Mouse (Mus musculus) limb, embryonic 11.5 days (tissue): ENCODE measurements around the gene Trub1. TPM values are rescaled to one million over a fixed set of nuclear protein-coding genes. Genes with fewer than 3 reads are reported as not detected.
A peak's percentile ranks its signal among the peaks of the same experiment; 100 is the strongest.

Experiments used
- ATAC-seq: fragments of 200-750 bp; cut with Nextera tagmentation; 2 replicates; pipeline ENCODE4 v1.8.0; 2017; ENCODE audit warnings: low read depth; ENCODE audit not compliant: insufficient number of reproducible peaks, low FRiP score, low TSS enrichment
- DNase-seq: peaks from one replicate; pipeline ENCODE4 v3.0.0-alpha.2; 2015; ENCODE audit warnings: low spot score
- H3K27ac ChIP-seq: fragments of 300-500 bp; sonication (generic); replicated peaks from 2 replicates; pipeline ENCODE4 v1.5.1; 2014; ENCODE audit warnings: low read depth, mild to moderate bottlenecking, low read length
- H3K27me3 ChIP-seq: fragments of 300-500 bp; sonication (generic); 2 replicates; pipeline ENCODE4 v1.6.1; 2014; ENCODE audit warnings: mild to moderate bottlenecking, low read length, mixed read lengths; ENCODE audit not compliant: control insufficient read depth, insufficient read depth
- H3K36me3 ChIP-seq: fragments of 300-500 bp; sonication (generic); 2 replicates; pipeline ENCODE4 v1.6.1; 2014; ENCODE audit warnings: mild to moderate bottlenecking, low read length, moderate library complexity, mixed read lengths; ENCODE audit not compliant: control insufficient read depth, insufficient read depth
- H3K4me1 ChIP-seq: fragments of 300-500 bp; sonication (generic); 2 replicates; pipeline ENCODE4 v1.6.1; 2014; ENCODE audit warnings: low read length, mixed read lengths; ENCODE audit not compliant: control insufficient read depth, insufficient read depth
- H3K4me2 ChIP-seq: fragments of 300-500 bp; sonication (generic); 2 replicates; pipeline ENCODE4 v1.6.1; 2014; ENCODE audit warnings: low read depth, mild to moderate bottlenecking, moderate library complexity; ENCODE audit not compliant: severe bottlenecking
- H3K4me3 ChIP-seq: fragments of 300-500 bp; sonication (generic); 2 replicates; pipeline ENCODE4 v1.5.1; 2014; ENCODE audit warnings: low read depth, low read length
- H3K9ac ChIP-seq: fragments of 300-500 bp; sonication (generic); 2 replicates; pipeline ENCODE4 v1.6.1; 2014; ENCODE audit warnings: mild to moderate bottlenecking, low read length
- H3K9me3 ChIP-seq: fragments of 300-500 bp; sonication (generic); 2 replicates; pipeline ENCODE4 v1.6.1; 2016; ENCODE audit warnings: low read length; ENCODE audit not compliant: control insufficient read depth
- WGBS: fragments of 180-500 bp; shearing (Covaris S2); extraction: QIAGEN DNeasy Blood & Tissue Kit; methylation state at CpG from one replicate; pipeline ENCODE4 v1.1.7; 2014; 5-methylcytosine and 5-hydroxymethylcytosine counted together
- polyA plus RNA-seq: library from polyadenylated mRNA; unstranded; fragments of >200 nt; fragmentation: Nextera tagmentation; extraction: Ambion mirVana; gene quantifications from 2 replicates; pipeline ENCODE4 v1.2.1, GENCODE M21; 2014

Trub1 gene
- polyA plus RNA-seq, 1 experiment from 2014 or later, result 23.4 TPM

DNA sequence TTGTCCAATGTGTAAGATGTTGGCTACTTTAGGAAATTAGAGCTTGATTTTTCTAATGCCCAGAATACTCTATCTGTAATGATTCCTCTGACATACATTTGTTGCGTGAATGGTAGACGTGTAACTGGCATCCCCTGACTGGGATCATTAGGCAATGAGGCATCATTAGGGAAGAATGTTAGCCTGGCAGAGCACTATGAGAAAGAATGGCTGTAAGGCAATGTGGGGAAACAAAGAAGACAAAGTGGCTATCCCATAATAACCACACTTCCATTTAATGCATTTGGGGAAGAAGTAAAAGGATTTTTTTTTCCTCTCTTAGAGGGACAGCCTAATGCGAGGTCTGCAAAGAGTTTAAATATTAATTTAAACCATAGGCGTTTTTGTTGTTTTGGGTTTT lies 950 bp upstream of the Trub1 start:
- DNase-seq, result no peak
- Histone ChIP-seq H3K9ac (no peak overlapping the region), H3K36me3 (no peaks in the 10 kb centered on the region), H3K4me2 (no peak overlapping the region), H3K4me3 (no peak overlapping the region), H3K27ac (no peak overlapping the region), H3K9me3 (no peaks in the 10 kb centered on the region; the same call in 1 of the 2 replicates), H3K27me3 (no peaks in the 10 kb centered on the region), H3K4me1 (no peaks in the 10 kb centered on the region)
- ATAC-seq, result no peak
- WGBS, result 88% methylated on average over 4 of the region's 4 CpGs

DNA sequence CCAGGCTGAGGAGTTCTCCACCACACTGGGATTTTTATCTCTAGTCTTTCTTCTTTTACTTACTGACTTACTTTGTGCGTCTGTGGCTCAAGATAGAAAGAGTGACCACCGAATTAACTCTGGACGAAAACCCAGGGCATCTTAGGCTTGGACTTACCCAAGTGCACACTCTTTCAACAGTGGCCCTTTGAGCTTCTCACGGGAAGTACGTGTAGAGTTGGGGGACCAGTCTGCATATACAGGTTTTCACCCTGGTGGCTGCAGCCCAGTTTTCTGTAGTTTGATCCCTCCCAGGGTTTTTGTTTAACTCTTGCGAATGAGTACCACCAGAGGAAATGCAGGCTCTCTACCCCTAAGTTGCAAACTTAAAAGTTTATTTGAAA lies 497 bp downstream of the Trub1 start:
- Histone ChIP-seq H3K4me3 (peak overlapping the region; percentile 66), H3K27ac (no peak overlapping the region)
- ATAC-seq, result no peak

DNA sequence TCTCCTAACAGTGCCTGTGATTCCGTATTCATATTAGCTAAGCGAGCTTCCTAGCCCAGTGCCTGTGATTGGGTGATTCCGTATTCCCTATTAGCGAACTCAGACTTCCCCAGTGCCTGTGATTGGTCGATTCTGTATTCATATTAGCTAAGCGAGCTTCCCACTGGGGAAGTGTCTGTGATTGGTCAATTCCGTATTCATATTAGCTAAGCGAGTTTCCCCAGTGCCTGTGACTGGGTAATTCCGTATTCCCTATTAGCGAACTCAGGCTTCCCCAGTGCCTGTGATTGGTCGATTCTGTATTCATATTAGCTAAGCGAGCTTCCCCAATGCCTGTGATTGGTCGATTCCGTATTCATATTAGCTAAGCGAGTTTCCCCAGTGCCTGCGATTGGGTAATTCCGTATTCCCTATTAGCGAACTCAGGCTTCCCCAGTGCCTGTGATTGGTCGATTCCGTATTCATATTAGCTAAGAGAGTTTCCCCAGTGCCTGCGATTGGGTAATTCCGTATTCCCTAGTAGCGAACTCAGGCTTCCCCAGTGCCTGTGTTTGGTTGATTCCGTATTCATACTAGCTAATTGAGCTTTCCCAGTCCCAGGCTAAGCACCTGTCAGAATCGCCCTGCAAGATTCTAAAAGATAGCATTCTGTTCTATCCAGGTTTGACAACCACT lies 2.7 kb downstream of the Trub1 start:
- Histone ChIP-seq H3K27ac (no peak overlapping the region), H3K27me3 (no peaks in the 10 kb centered on the region), H3K36me3 (0 out of 2 replicates have a peak, but pooled peaks cover 2% of the 10 kb centered on the region), H3K9me3 (no peaks in the 10 kb centered on the region; the same call in 1 of the 2 replicates), H3K4me3 (no peak overlapping the region), H3K9ac (no peak overlapping the region), H3K4me2 (no peak overlapping the region), H3K4me1 (no peaks in the 10 kb centered on the region)
- ATAC-seq, result no peak
- no peak for DNase-seq
- whole genome bisulfite sequencing, result 94% methylated on average over 25 of the region's 25 CpGs

More for the DNA sequence above, 497 bp downstream of the Trub1 start:
- H3K4me2 ChIP-seq, result peak overlapping the region; percentile 50
- WGBS, result 10% methylated on average over 6 of the region's 6 CpGs
- 0 out of 2 replicates have a peak, but pooled peaks cover 2% of the 10 kb centered on the region for H3K36me3 ChIP-seq
- H3K4me1 ChIP-seq, result no peaks in the 10 kb centered on the region
- peak overlapping the region; percentile 70 for H3K9ac ChIP-seq
- no peak for DNase-seq
- no peaks in the 10 kb centered on the region; the same call in 1 of the 2 replicates for H3K9me3 ChIP-seq
- no peaks in the 10 kb centered on the region for H3K27me3 ChIP-seq

DNA sequence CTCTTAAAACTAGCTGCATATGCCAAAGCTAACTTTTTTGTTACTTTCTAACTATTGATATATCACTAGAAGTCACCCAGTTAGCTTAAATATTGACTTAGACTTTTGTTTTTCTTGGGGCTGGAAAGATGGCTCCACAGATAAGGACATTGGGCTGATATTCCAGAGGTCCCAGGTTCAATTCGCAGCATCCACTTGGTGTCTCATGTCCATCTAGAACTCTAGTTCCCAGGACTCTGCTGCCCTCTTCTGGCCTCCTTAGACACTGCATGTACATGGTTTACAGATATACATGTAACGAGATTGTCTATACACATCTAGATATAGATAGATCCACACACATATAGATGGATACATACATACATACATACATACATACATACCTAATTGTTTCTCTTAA lies 4.4 kb downstream of the Trub1 start:
- Histone ChIP-seq H3K27ac (no peak overlapping the region), H3K27me3 (no peaks in the 10 kb centered on the region), H3K36me3 (0 out of 2 replicates have a peak, but pooled peaks cover 2% of the 10 kb centered on the region), H3K9me3 (no peaks in the 10 kb centered on the region; the same call in 1 of the 2 replicates), H3K4me2 (no peak overlapping the region), H3K9ac (no peak overlapping the region), H3K4me1 (no peaks in the 10 kb centered on the region), H3K4me3 (no peak overlapping the region)
- WGBS, result 75% methylated on average over 2 of the region's 2 CpGs
- ATAC-seq (no peak), DNase-seq (peak; percentile 60)

DNA sequence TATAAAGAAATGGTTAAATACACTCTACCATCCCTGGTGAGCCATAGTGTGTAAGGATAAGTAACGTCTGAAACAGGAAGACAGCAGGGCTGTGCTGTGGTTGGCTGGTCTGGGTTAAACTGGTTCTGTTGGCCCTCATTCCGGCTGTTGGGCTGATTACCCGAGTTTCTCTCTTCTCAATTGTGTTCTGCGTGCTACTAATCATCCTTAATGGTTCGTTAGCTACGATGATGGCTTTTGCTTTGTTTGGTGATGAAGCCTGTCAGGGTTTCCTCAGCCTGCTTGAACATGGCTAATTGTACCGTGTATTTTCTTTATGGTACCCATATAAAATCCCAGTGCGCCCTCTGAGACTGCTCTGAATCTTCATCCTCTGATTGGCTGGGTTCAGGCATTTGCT lies 11.0 kb downstream of the Trub1 start:
- H3K27ac ChIP-seq, result no peak overlapping the region
- no peak for ATAC-seq
- no peak overlapping the region for H3K4me2 ChIP-seq
- H3K4me1 ChIP-seq, result peaks cover 2% of the 10 kb centered on the region; the same call in 1 of the 2 replicates
- no peaks in the 10 kb centered on the region for H3K27me3 ChIP-seq
- H3K9me3 ChIP-seq, result no peaks in the 10 kb centered on the region
- WGBS, result 78% methylated on average over 8 of the region's 8 CpGs
- H3K9ac ChIP-seq, result no peak overlapping the region
- no peak for DNase-seq
- no peaks in the 10 kb centered on the region; the same call in 1 of the 2 replicates for H3K36me3 ChIP-seq
- H3K4me3 ChIP-seq, result no peak overlapping the region

DNA sequence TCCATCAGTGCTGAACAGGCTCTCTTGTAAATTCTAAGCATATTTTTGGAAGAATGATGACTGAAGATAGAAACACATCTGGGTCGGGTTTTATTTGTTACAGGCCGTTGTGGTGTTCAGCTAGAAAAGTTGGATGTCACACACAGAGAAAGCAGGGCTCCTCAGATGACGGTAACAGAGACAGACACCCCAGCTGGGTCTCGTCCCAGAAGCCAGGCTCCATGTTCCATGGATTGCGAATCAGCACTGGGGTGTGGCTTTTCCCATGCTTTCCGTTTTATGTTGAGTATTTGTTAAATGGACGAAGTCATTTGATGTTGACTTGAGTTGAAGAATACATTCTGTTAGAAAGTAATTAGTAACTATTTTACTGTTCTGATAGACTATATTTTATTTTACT lies 13.0 kb downstream of the Trub1 start:
- H3K36me3 ChIP-seq, result peaks cover 2% of the 10 kb centered on the region
- H3K9me3 ChIP-seq, result no peaks in the 10 kb centered on the region
- WGBS, result 92% methylated on average over 7 of the region's 7 CpGs
- ATAC-seq (no peak), DNase-seq (no peak)
- H3K9ac ChIP-seq, result no peak overlapping the region
- no peak overlapping the region for H3K4me3 ChIP-seq
- no peaks in the 10 kb centered on the region for H3K27me3 ChIP-seq
- H3K27ac ChIP-seq, result no peak overlapping the region
- H3K4me1 ChIP-seq, result peaks cover 2% of the 10 kb centered on the region; the same call in 1 of the 2 replicates
- H3K4me2 ChIP-seq, result no peak overlapping the region

DNA sequence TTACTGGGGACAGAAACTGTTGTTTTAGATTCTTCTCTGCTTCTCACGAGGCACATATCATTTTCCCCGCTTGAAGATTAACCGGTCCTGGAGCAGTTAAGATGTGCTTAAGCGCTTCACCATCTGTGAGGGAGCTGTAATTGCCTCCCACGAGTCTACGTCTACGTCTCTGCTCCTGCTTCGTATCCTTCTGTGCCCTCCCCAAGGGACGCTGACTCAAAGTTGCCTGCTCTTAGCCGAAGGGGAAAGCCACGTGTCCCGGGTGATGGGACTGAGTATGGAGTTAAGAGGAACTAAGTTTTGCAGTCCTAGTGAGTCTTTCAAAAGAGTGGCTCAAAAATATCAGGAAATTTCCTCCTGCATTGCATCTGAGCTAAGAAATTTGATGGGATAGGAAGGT lies 18.3 kb downstream of the Trub1 start:
- H3K9ac ChIP-seq, result no peak overlapping the region
- WGBS, result 84% methylated on average over 12 of the region's 12 CpGs
- no peak overlapping the region for H3K27ac ChIP-seq
- no peak overlapping the region for H3K4me2 ChIP-seq
- no peak for ATAC-seq
- no peaks in the 10 kb centered on the region for H3K9me3 ChIP-seq
- no peaks in the 10 kb centered on the region for H3K27me3 ChIP-seq
- H3K4me1 ChIP-seq, result peaks cover 2% of the 10 kb centered on the region; the same call in 1 of the 2 replicates
- H3K36me3 ChIP-seq, result peaks cover 2% of the 10 kb centered on the region
- no peak for DNase-seq
- no peak overlapping the region for H3K4me3 ChIP-seq

DNA sequence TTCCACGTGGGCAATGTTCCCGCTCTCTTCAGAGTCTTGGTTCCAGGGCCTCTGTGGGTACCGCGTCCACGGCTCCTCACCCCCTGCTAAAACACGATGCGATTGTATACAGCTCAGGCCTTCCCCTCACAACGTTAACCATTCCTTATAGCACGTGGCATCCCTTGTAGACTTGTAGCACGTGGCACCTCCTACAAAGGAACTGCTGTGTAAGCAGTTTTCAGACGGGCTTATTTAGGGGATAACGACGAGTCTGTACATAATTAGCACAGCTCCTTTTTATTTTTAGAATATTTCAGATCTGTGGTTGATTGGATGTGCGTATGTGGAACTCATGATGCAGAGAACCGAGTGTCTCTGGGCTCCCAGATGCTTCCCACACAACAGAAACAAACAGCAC lies 19.5 kb downstream of the Trub1 start:
- DNase-seq (no peak), ATAC-seq (no peak)
- no peak overlapping the region for H3K9ac ChIP-seq
- H3K4me2 ChIP-seq, result no peak overlapping the region
- H3K4me1 ChIP-seq, result no peaks in the 10 kb centered on the region
- H3K27me3 ChIP-seq, result no peaks in the 10 kb centered on the region
- WGBS, result 83% methylated on average over 15 of the region's 15 CpGs
- no peaks in the 10 kb centered on the region for H3K9me3 ChIP-seq
- H3K27ac ChIP-seq, result no peak overlapping the region
- no peak overlapping the region for H3K4me3 ChIP-seq
- H3K36me3 ChIP-seq, result peaks cover 2% of the 10 kb centered on the region

DNA sequence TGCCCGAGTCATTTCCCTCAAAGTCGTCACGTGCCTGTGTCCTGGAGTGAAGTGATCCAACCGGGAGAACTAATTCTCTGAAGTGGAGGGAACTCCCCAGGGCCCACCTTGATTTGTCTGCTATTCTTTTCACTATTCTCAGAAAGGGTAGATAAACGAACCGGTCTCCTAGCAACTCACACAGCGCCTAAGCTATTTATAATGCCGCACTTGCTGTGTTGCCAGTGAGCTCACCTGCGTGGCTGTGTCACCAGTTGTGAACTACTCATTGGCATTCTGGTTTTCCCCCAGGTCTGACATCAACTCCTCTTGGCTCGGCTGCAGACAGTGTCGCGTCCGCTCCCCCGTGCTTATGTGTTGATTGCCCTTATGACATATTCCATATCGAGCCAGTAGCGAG lies 20.6 kb downstream of the Trub1 start:
- Histone ChIP-seq H3K4me2 (no peak overlapping the region), H3K27ac (no peak overlapping the region), H3K9ac (no peak overlapping the region), H3K4me3 (no peak overlapping the region), H3K36me3 (peaks cover 2% of the 10 kb centered on the region), H3K4me1 (no peaks in the 10 kb centered on the region), H3K9me3 (no peaks in the 10 kb centered on the region), H3K27me3 (no peaks in the 10 kb centered on the region)
- 81% methylated on average over 16 of the region's 16 CpGs for WGBS
- ATAC-seq (no peak), DNase-seq (no peak)
